Mouse (Mus musculus): ENCODE measurements at regions not wholly inside any gene's neighbourhood (a gene's known extent, or its start where the extent isn't known, plus 50 kb on each side); places are given as distances from the start of the nearest gene placed in this dataset.
A peak's percentile ranks its signal among the peaks of the same experiment; 100 is the strongest.

- DNase-seq (ENCODE audit: low read depth, low spot score): no peak
These were observed 178.9 kb upstream of the Tecrl start for GRCm38 (mm10) chr5:83533901-83534300.

DNA sequence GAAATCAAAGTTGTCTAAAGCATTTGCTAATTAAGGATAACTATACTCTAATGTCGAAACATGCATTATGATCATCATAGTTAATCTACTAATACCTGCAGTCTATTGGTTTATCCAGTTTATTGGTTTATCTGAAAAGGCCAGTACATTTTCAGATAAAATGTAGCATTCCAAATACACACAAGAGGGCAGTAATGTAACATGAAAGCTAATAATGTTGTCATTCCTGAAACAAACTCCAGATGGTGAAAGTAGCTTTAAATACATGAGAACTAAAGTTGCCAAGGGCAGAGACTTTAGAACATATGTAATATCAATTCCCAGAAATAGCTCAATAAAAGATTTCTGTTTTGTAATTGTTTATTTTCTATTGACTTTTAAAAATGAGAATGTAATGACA lies 163.7 kb upstream of the Tecrl start:
- DNase-seq (ENCODE audit: low read depth, low spot score): peak; percentile 3

- DNase-seq (ENCODE audit: low read depth, low spot score): no peak
These were observed 129.1 kb upstream of the Tecrl start for GRCm38 (mm10) chr5:83484135-83484534.

DNA sequence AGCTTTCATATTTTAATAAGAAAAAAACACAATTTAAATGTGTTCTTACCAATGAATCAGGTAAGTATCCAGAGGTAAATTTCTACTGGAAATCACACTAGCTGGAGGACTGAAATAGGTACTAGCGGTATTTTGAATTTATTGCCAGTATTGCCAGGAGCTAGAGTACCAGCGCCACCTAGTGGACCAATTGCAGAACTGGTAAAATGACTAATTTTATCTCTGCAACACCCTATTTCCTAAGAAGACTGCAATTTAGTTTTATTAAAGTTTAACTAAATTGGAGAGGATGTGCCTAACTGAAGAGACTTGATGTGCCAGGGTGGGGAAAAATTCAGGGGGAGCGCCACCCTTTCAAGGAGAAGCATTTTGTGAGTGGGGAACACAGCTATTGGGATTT lies 85.3 kb upstream of the Tecrl start:
- DNase-seq (ENCODE audit: low read depth, low spot score): no peak

- no peak for DNase-seq (ENCODE audit: low read depth, low spot score)
These were observed 81.5 kb upstream of the Tecrl start for GRCm38 (mm10) chr5:83436510-83436909.

DNA sequence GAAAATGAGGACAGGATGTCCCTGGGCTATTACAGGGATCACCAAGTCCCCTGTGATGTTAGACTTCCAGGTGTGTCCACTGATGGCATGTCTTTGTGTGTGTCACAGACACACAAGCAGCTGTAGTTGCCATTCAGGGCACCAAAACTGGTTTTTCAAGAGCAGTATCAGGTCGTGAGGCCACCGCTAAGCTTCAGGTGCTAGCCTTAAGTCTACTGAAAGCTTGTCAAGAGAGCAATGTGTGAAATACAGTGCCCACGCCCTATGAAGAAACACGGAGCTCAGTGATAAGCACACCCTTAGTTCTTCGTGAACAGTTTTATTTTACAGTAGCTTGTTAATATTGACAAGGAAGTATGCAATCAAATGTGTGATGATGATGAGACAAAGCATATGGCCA lies 66.7 kb upstream of the Tecrl start:
- DNase-seq (ENCODE audit: low read depth, low spot score): no peak

- no peak for DNase-seq (ENCODE audit: low read depth, low spot score)
These were observed 55.2 kb upstream of the Tecrl start for GRCm38 (mm10) chr5:83410221-83410620.

DNA sequence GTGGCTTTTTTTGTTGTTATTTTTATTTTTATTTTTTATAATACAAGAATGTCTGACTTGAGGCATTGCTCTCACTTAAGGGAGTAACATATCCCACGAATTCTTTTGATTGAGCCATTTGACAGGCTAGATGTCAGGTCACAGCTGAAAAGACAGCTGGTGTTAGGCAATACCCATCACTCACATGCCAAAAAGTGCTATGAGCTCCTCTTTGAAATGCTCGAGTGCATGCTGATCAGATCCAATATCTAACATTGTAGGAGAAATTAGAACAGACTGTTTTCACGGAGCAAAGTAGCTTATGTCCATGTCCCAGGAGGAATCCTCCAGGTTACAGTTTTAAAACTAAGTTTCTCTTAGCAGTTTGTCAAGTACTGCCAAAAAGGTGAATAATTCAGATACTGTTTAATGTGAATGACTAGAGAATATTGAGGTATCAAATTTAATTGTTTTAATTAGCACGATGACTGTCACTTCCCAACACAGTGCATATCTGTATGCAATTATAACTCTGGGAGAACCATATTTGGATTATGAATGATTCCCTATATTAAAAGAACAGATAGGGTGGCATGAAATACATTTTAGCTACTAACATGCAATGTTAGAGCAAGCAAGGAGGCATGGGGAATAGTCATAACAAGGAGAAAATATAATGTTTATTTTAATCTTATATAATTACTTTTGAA lies 50.4 kb upstream of the Tecrl start:
- DNase-seq (ENCODE audit: low read depth, low spot score): no peak
